Mouse (Mus musculus) kidney, embryonic 14.5 days (tissue): ENCODE measurements at regions not wholly inside any gene's neighbourhood (a gene's known extent, or its start where the extent isn't known, plus 50 kb on each side); places are given as distances from the start of the nearest gene placed in this dataset.

Source experiments
- ATAC-seq: fragments of 200-750 bp; cut with Nextera tagmentation; 2 replicates; pipeline ENCODE4 v1.8.0; 2017; ENCODE audit warnings: moderate number of reproducible peaks, mild to moderate bottlenecking, moderate TSS enrichment, moderate library complexity; ENCODE audit not compliant: low FRiP score, low TSS enrichment
- H3K27ac ChIP-seq: fragments of 300-500 bp; sonication (generic); 2 replicates; pipeline ENCODE4 v1.5.1; 2014; ENCODE audit warnings: low read depth, mild to moderate bottlenecking, low read length, moderate library complexity, mixed read lengths
- H3K27me3 ChIP-seq: fragments of 300-500 bp; sonication (generic); 2 replicates; pipeline ENCODE4 v1.6.1; 2014; ENCODE audit warnings: mild to moderate bottlenecking, low read length; ENCODE audit not compliant: control insufficient read depth, insufficient read depth
- H3K36me3 ChIP-seq: fragments of 300-500 bp; sonication (generic); 2 replicates; pipeline ENCODE4 v1.6.1; 2014; ENCODE audit warnings: low read length, mixed read lengths; ENCODE audit not compliant: control insufficient read depth, insufficient read depth
- H3K4me1 ChIP-seq: fragments of 300-500 bp; sonication (generic); 2 replicates; pipeline ENCODE4 v1.6.1; 2014; ENCODE audit warnings: low read length, mixed read lengths; ENCODE audit not compliant: control insufficient read depth, insufficient read depth
- H3K4me2 ChIP-seq: fragments of 300-500 bp; sonication (generic); replicated peaks from 2 replicates; pipeline ENCODE4 v1.6.1; 2014; ENCODE audit warnings: low read depth, mild to moderate bottlenecking, low read length
- H3K4me3 ChIP-seq: fragments of 300-500 bp; sonication (generic); 2 replicates; pipeline ENCODE4 v1.5.1; 2014; ENCODE audit warnings: mild to moderate bottlenecking, low read length
- H3K9ac ChIP-seq: fragments of 300-500 bp; sonication (generic); 2 replicates; pipeline ENCODE4 v1.6.1; 2014; ENCODE audit warnings: low read depth, mild to moderate bottlenecking, low read length, moderate library complexity
- H3K9me3 ChIP-seq: fragments of 300-500 bp; sonication (generic); 2 replicates; pipeline ENCODE4 v1.6.1; 2016; ENCODE audit warnings: low read length; ENCODE audit not compliant: control insufficient read depth
- WGBS: fragments of 180-500 bp; shearing (Covaris S2); extraction: QIAGEN DNeasy Blood & Tissue Kit; methylation state at CpG from one replicate; pipeline ENCODE4 v1.1.7; 2014; 5-methylcytosine and 5-hydroxymethylcytosine counted together

GRCm38 (mm10) chr12:105955764-105956290 is 54.2 kb upstream of the Vrk1 start:
- ATAC-seq, result no peak
- H3K27me3 ChIP-seq, result peaks cover 9% of the 10 kb centered on the region
- 68% methylated on average over 1 of the region's 1 CpGs for WGBS
- no peaks in the 10 kb centered on the region for H3K9me3 ChIP-seq
- H3K4me2 ChIP-seq, result no peak overlapping the region
- H3K4me3 ChIP-seq, result no peak overlapping the region
- H3K27ac ChIP-seq, result no peak overlapping the region
- no peaks in the 10 kb centered on the region for H3K4me1 ChIP-seq
- no peaks in the 10 kb centered on the region for H3K36me3 ChIP-seq
- H3K9ac ChIP-seq, result no peak overlapping the region

GRCm38 (mm10) chr12:105959756-105960155 is 50.3 kb upstream of the Vrk1 start:
- WGBS, result 67% methylated on average over 7 of the region's 7 CpGs
- no peak for ATAC-seq
- Histone ChIP-seq H3K4me3 (no peak overlapping the region), H3K36me3 (no peaks in the 10 kb centered on the region), H3K9me3 (no peaks in the 10 kb centered on the region), H3K27ac (no peak overlapping the region), H3K4me2 (no peak overlapping the region), H3K4me1 (peaks cover 6% of the 10 kb centered on the region; the same call in 1 of the 2 replicates), H3K27me3 (peaks cover 21% of the 10 kb centered on the region), H3K9ac (no peak overlapping the region)
